Mouse (Mus musculus) heart, postnatal 10 days (tissue): Measurements from ENCODE around the gene Ccdc158. TPM values are rescaled to one million over a fixed set of nuclear protein-coding genes. Genes with fewer than 3 reads are reported as not detected.

ENCODE experiments used
- DNase-seq, 2 experiments: peaks; one replicate each; pipeline ENCODE4 v3.0.0; 2021
- intact Hi-C: fragments of 180-260 bp; cut with DNase I; formaldehyde crosslinking; loops from one replicate; pipeline ENCODE4 v1.15.1; 2025
- total RNA-seq, 2 experiments: library from RNA; stranded (reverse); gene quantifications; 2 replicates each; pipeline ENCODE4 v1.2.3; 2021

Ccdc158 gene
- total RNA-seq, 2 experiments from 2014 or later: 0.10 TPM; not detected in 1

GRCm38 (mm10) chr5:92688569-92688968 lies 13.5 kb upstream of the Ccdc158 start:
- intact Hi-C loops: loop anchor here (10.0 kb wide), 1 partner anchor 636 kb away; no protein-coding TSS in a partner anchor
- no peak for DNase-seq

- intact Hi-C loops: loop anchor here (10.0 kb wide), 1 partner anchor 637 kb away; no protein-coding TSS in a partner anchor
- no peak for DNase-seq
These were observed 13.1 kb upstream of the Ccdc158 start for GRCm38 (mm10) chr5:92688124-92688523.

- no peak for DNase-seq
- intact Hi-C loops: loop anchor here (5.0 to 10.0 kb wide), 3 partner anchors 267 to 640 kb away; no protein-coding TSS in a partner anchor
These were observed 9.8 kb upstream of the Ccdc158 start for GRCm38 (mm10) chr5:92684715-92685460.

- intact Hi-C loops: loop anchor here (5.0 to 10.0 kb wide), 3 partner anchors 268 to 641 kb away; no protein-coding TSS in a partner anchor
- DNase-seq: no peak
These were observed 8.9 kb upstream of the Ccdc158 start for GRCm38 (mm10) chr5:92683871-92684475.

GRCm38 (mm10) chr5:92683351-92683807 lies 8.3 kb upstream of the Ccdc158 start, which contains the start of gene Shroom3:
Gene Shroom3, plus strand, starts transcription at chr5:92683435.
- peak; percentile 40 to 41 for DNase-seq
- intact Hi-C loops: loop anchor here (5.0 to 10.0 kb wide), 3 partner anchors 269 to 641 kb away; no protein-coding TSS in a partner anchor

- DNase-seq: peak; percentile 34 to 38
- intact Hi-C loops: loop anchor here (5.0 to 10.0 kb wide), 3 partner anchors 270 to 642 kb away; no protein-coding TSS in a partner anchor
These were observed 7.7 kb upstream of the Ccdc158 start for GRCm38 (mm10) chr5:92682621-92683348.

- no peak for DNase-seq
- intact Hi-C loops: loop anchor here (5.0 to 10.0 kb wide), 3 partner anchors 270 to 643 kb away; no protein-coding TSS in a partner anchor
These were observed 6.8 kb upstream of the Ccdc158 start for GRCm38 (mm10) chr5:92681861-92682260.

GRCm38 (mm10) chr5:92679441-92679840 lies 4.4 kb upstream of the Ccdc158 start:
- DNase-seq: peak; percentile 39 to 58
- intact Hi-C loops: loop anchor here (1.0 kb wide), 1 partner anchor 47 kb away; no protein-coding TSS in a partner anchor

- no peak for DNase-seq
- intact Hi-C loops: no loop called here
These were observed 476 bp upstream of the Ccdc158 start for GRCm38 (mm10) chr5:92675574-92675920.

GRCm38 (mm10) chr5:92666860-92667259 lies 8.2 kb downstream of the Ccdc158 start:
- intact Hi-C loops: no loop called here
- DNase-seq: no peak

- intact Hi-C loops: no loop called here
- no peak for DNase-seq
These were observed 10.8 kb downstream of the Ccdc158 start for GRCm38 (mm10) chr5:92664321-92664720.

- DNase-seq: peak; percentile 71 to 81
- intact Hi-C loops: loop anchor here (1.0 to 5.0 kb wide), 2 partner anchors 149 to 195 kb away; partner anchors contain the start of gene Scarb2
These were observed 18.8 kb downstream of the Ccdc158 start for GRCm38 (mm10) chr5:92656256-92656655.

- intact Hi-C loops: no loop called here
- DNase-seq: no peak
These were observed 34.2 kb downstream of the Ccdc158 start for GRCm38 (mm10) chr5:92640861-92641260.

GRCm38 (mm10) chr5:92635891-92636290 lies 39.2 kb downstream of the Ccdc158 start:
- no peak for DNase-seq
- intact Hi-C loops: no loop called here

- DNase-seq: no peak
- intact Hi-C loops: no loop called here
These were observed 40.2 kb downstream of the Ccdc158 start for GRCm38 (mm10) chr5:92634916-92635315.

- no peak for DNase-seq
- intact Hi-C loops: no loop called here
These were observed 41.5 kb downstream of the Ccdc158 start for GRCm38 (mm10) chr5:92633526-92633925.

- DNase-seq: peak; percentile 35 to 36
These were observed 47.2 kb downstream of the Ccdc158 start for GRCm38 (mm10) chr5:92627896-92628295.

GRCm38 (mm10) chr5:92621883-92622282 lies 53.2 kb downstream of the Ccdc158 start:
- no peak for DNase-seq
- intact Hi-C loops: no loop called here

More at GRCm38 (mm10) chr5:92627896-92628295, 47.2 kb downstream of the Ccdc158 start:
- intact Hi-C loops: no loop called here

- intact Hi-C loops: no loop called here
- no peak for DNase-seq
These were observed 62.3 kb downstream of the Ccdc158 start for GRCm38 (mm10) chr5:92612756-92613155.

GRCm38 (mm10) chr5:92607492-92608229 lies 67.4 kb downstream of the Ccdc158 start:
- DNase-seq: no peak
- intact Hi-C loops: no loop called here
